Mouse (Mus musculus) liver, adult 2 months (tissue): ENCODE results near the gene Zfp91. TPM values are rescaled to one million over a fixed set of nuclear protein-coding genes. Genes with fewer than 3 reads are reported as not detected.
A peak's percentile ranks its signal among the peaks of the same experiment; 100 is the strongest.

Experiments
- DNase-seq: peaks from one replicate; pipeline ENCODE4 v3.0.0-alpha.2; 2011; ENCODE audit warnings: low read depth, low spot score; ENCODE audit errors: extremely low read depth
- H3K27ac ChIP-seq: fragments of 200-500 bp; replicated peaks from 2 replicates; pipeline ENCODE4 v1.5.1; 2012; ENCODE audit warnings: low read depth, mild to moderate bottlenecking, control low read depth, inconsistent platforms, low read length; ENCODE audit not compliant: insufficient read depth
- H3K27me3 ChIP-seq: fragments of 200-500 bp; 2 replicates; pipeline ENCODE4 v1.6.1; 2012; ENCODE audit warnings: mild to moderate bottlenecking, moderate library complexity, low read length, inconsistent platforms; ENCODE audit not compliant: control insufficient read depth, insufficient read depth
- H3K36me3 ChIP-seq: fragments of 200-500 bp; 2 replicates; pipeline ENCODE4 v1.6.1; 2012; ENCODE audit warnings: low read length, inconsistent platforms; ENCODE audit not compliant: control insufficient read depth, insufficient read depth
- H3K4me1 ChIP-seq: fragments of 200-500 bp; 2 replicates; pipeline ENCODE4 v1.6.1; 2011; ENCODE audit warnings: low read length; ENCODE audit not compliant: control insufficient read depth, insufficient read depth
- H3K4me3 ChIP-seq: fragments of 200-500 bp; 2 replicates; pipeline ENCODE4 v1.5.1; 2011; ENCODE audit warnings: low read depth, mild to moderate bottlenecking, control low read depth, low read length, moderate library complexity; ENCODE audit not compliant: insufficient read depth
- H3K79me2 ChIP-seq: fragments of 200-500 bp; 2 replicates; pipeline ENCODE4 v1.6.1; 2012; ENCODE audit warnings: inconsistent platforms, mild to moderate bottlenecking, low read length, moderate library complexity; ENCODE audit not compliant: control insufficient read depth, insufficient read depth
- H3K9ac ChIP-seq: fragments of 200-500 bp; 2 replicates; pipeline ENCODE4 v1.6.1; 2012; ENCODE audit warnings: low read depth, mild to moderate bottlenecking, control low read depth, inconsistent platforms, low read length
- CTCF ChIP-seq: fragments of 200-500 bp; IDR thresholded peaks from 2 replicates; pipeline ENCODE4 v1.5.1; 2011; ENCODE audit warnings: low read depth, low read length, control low read depth
- POLR2A ChIP-seq: fragments of 200-500 bp; IDR thresholded peaks from 2 replicates; pipeline ENCODE4 v1.6.1; 2011; ENCODE audit warnings: low read length, control low read depth; ENCODE audit not compliant: insufficient read depth; ENCODE audit errors: extremely low read depth
- WGBS: fragments of 180-500 bp; shearing (Covaris S2); methylation state at CpG from one replicate; pipeline ENCODE4 v1.1.7; 2018; 5-methylcytosine and 5-hydroxymethylcytosine counted together
- polyA plus RNA-seq: library from polyadenylated mRNA; depleted of rRNA; stranded (reverse); fragments of >200 nt; gene quantifications from 2 replicates; pipeline ENCODE4 v1.2.3, GENCODE M21; 2012
- total RNA-seq: library from RNA; depleted of rRNA; stranded (reverse); fragments of >200 nt; gene quantifications from 2 replicates; pipeline ENCODE4 v1.2.3, GENCODE M21; 2014

Zfp91 gene
- total and polyA plus RNA-seq, 2 experiments = 11.8 to 38.7 TPM

DNA sequence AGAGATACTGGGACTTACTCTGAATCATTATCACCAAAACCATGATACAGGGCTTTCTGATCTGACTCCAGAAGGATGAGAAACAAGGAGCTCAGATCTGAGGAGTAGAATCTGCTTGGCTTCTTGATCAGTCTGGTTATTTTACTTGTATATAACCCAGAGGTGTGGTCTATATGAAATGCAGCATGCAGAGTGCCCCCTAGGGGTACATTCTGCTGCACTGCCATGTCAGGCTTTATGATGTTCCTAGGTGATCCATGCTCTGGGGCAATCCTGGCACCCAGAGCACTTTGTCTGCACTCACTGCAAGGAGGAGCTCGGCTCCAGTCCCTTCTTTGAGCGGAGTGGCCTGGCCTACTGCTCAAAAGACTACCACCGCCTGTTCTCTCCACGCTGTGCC lies 28.6 kb upstream of the Zfp91 start:
- WGBS = 81% methylated on average over 4 of the region's 4 CpGs
- no peak for DNase-seq
- Histone ChIP-seq H3K79me2 (no peaks in the 10 kb centered on the region), H3K27ac (no peak overlapping the region), H3K9ac (no peak overlapping the region), H3K27me3 (no peaks in the 10 kb centered on the region), H3K4me3 (no peak overlapping the region), H3K36me3 (no peaks in the 10 kb centered on the region), H3K4me1 (no peaks in the 10 kb centered on the region)
- TF ChIP-seq CTCF (no peak; the same call in 1 of the 2 replicates), POLR2A (no peak)

- Histone ChIP-seq H3K4me3 (no peak overlapping the region), H3K27me3 (no peaks in the 10 kb centered on the region), H3K4me1 (no peaks in the 10 kb centered on the region; the same call in 1 of the 2 replicates), H3K36me3 (no peaks in the 10 kb centered on the region), H3K9ac (no peak overlapping the region), H3K27ac (no peak overlapping the region), H3K79me2 (no peaks in the 10 kb centered on the region)
- TF ChIP-seq CTCF (peak; percentile 34; the same call in 1 of the 2 replicates), POLR2A (no peak)
- DNase-seq = peak; percentile 37
- 21% methylated on average over 4 of the region's 4 CpGs for WGBS
Measured at GRCm38 (mm10) chr19:12820383-12820782, 24.5 kb upstream of the Zfp91 start.

- Histone ChIP-seq H3K79me2 (no peaks in the 10 kb centered on the region), H3K9ac (no peak overlapping the region), H3K36me3 (no peaks in the 10 kb centered on the region), H3K27ac (no peak overlapping the region), H3K4me1 (no peaks in the 10 kb centered on the region; the same call in 1 of the 2 replicates), H3K27me3 (no peaks in the 10 kb centered on the region), H3K4me3 (no peak overlapping the region)
- 84% methylated on average over 1 of the region's 1 CpGs for WGBS
- TF ChIP-seq POLR2A = no peak
- TF ChIP-seq CTCF = no peak
- DNase-seq = no peak
Measured at GRCm38 (mm10) chr19:12818507-12818906, 22.6 kb upstream of the Zfp91 start.

- Histone ChIP-seq H3K27ac (no peak overlapping the region), H3K4me3 (no peak overlapping the region), H3K4me1 (no peaks in the 10 kb centered on the region; the same call in 1 of the 2 replicates), H3K9ac (no peak overlapping the region), H3K79me2 (no peaks in the 10 kb centered on the region), H3K36me3 (no peaks in the 10 kb centered on the region), H3K27me3 (no peaks in the 10 kb centered on the region)
- DNase-seq = no peak
- WGBS = 84% methylated on average over 1 of the region's 1 CpGs
- no peak for TF ChIP-seq POLR2A
- TF ChIP-seq CTCF = no peak
Measured at GRCm38 (mm10) chr19:12813883-12814282, 18.0 kb upstream of the Zfp91 start.

DNA sequence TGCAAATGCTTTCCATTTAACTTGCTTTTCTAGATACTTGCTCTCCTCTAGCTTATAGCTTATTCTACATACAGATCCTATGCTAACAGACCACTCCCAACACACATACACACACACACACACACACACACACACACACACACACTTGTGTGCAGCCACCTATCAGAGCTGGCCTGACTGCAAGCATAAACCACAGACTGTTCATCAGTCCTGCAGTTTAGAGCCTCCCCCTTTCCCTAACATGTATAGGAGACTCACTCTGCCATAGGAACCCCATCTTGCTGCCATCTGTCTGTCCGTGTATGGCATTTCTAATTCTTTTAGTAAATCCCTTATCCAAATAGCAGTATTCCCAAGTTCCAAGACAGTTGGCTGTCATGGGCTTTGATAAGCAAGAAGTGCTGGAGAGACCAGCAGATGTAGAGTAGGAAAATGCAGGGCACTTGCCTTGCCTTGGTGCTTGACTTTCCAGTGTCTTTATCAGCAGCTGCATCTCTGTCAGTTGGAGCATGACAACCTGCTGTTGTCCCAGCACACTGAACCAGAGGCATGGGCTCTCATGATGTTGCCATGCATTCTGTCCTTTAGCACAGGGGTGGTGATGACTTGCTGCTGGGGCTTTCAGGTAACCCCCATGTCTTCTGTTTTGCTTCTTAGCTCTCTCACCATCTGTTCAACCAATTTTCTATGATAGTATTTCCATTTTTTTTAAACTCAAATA lies 16.9 kb upstream of the Zfp91 start:
- H3K79me2 ChIP-seq = no peaks in the 10 kb centered on the region
- no peak overlapping the region for H3K27ac ChIP-seq
- H3K27me3 ChIP-seq = no peaks in the 10 kb centered on the region
- WGBS = 70% methylated on average over 1 of the region's 1 CpGs
- TF ChIP-seq CTCF (no peak), POLR2A (no peak)
- H3K4me3 ChIP-seq = no peak overlapping the region
- H3K9ac ChIP-seq = no peak overlapping the region
- H3K36me3 ChIP-seq = no peaks in the 10 kb centered on the region
- DNase-seq = no peak
- no peaks in the 10 kb centered on the region; the same call in 1 of the 2 replicates for H3K4me1 ChIP-seq

DNA sequence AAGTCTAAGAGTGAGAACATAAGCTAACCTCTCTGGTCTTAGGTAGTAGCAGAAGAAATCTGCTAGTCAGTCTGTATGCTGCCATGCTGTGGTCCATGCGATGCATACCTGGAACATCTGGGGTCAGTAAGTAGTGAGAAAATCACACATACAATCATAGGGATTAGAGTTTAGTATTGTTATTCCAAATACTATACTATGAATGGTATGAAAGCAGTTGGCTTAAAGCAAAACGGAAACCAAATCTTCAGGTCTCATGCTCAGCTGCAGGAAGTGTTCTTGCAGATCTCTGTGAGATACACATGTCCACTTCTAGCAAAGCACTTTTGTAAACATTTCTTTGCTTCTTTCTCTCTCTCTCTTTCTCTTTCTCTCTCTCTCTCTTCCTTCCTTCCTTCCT lies 10.3 kb upstream of the Zfp91 start:
- DNase-seq = no peak
- no peak for TF ChIP-seq CTCF
- no peak for TF ChIP-seq POLR2A
- Histone ChIP-seq H3K9ac (no peak overlapping the region), H3K27ac (no peak overlapping the region; the same call in 1 of the 2 replicates), H3K36me3 (no peaks in the 10 kb centered on the region), H3K4me1 (peaks cover 5% of the 10 kb centered on the region; the same call in 1 of the 2 replicates), H3K4me3 (no peak overlapping the region), H3K79me2 (no peaks in the 10 kb centered on the region), H3K27me3 (no peaks in the 10 kb centered on the region)
- WGBS = 51% methylated on average over 2 of the region's 2 CpGs
